Mouse (Mus musculus): ENCODE measurements around the gene Lrwd1. TPM values are rescaled to one million over a fixed set of nuclear protein-coding genes. Genes with fewer than 3 reads are reported as not detected.

The Lrwd1 gene
- total RNA-seq, 2 experiments from 2014 or later, result 14.6 to 14.9 TPM

- DNase-seq (ENCODE audit: low spot score in 2 of 2), result peak; percentile 28 to 47
Observed at GRCm38 (mm10) chr5:136094249-136095010, 41.4 kb downstream of the Lrwd1 start.

GRCm38 (mm10) chr5:136091927-136092326, 43.9 kb downstream of the Lrwd1 start:
- no peak for DNase-seq (ENCODE audit: low spot score in 2 of 2)

DNA sequence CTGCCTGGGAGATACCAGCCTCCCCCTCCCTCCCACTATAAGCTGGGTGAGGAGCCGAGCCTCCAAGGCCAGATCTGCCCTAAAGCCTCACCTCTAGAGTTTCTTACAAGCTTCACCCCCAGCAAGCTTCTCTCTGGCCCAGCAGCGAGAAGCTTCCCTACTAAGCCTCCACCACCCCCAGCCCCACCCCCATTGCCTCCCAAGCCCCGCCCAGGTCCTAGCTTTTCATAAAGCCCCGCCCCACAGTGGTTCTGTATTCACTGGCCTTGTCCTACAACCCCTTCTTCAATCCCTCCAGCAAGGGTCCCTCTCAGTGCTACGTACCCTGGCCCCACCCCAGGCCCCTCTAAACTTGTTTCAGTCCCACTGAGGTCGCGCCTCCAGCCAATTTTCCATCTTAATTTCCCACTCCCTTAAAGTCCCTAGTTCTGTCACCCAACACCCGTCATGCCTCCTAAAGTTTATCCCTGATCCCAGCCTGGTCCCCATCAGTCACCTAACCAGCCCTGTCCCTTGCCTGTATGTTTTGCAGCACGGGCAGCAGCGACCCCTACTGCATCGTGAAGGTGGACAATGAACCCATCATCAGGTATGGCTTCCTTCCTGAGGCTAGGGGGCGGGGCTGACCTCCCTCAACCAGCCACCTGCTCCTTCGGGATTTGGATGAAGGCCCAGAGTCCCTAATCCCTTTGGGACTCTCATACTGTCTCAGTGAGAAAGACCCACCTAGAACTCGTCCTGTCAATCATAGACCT, 46.9 kb downstream of the Lrwd1 start:
- DNase-seq (ENCODE audit: low spot score in 2 of 2), result no peak

- DNase-seq (ENCODE audit: low spot score in 2 of 2), result no peak
Observed at GRCm38 (mm10) chr5:136086290-136086689, 49.6 kb downstream of the Lrwd1 start.

DNA sequence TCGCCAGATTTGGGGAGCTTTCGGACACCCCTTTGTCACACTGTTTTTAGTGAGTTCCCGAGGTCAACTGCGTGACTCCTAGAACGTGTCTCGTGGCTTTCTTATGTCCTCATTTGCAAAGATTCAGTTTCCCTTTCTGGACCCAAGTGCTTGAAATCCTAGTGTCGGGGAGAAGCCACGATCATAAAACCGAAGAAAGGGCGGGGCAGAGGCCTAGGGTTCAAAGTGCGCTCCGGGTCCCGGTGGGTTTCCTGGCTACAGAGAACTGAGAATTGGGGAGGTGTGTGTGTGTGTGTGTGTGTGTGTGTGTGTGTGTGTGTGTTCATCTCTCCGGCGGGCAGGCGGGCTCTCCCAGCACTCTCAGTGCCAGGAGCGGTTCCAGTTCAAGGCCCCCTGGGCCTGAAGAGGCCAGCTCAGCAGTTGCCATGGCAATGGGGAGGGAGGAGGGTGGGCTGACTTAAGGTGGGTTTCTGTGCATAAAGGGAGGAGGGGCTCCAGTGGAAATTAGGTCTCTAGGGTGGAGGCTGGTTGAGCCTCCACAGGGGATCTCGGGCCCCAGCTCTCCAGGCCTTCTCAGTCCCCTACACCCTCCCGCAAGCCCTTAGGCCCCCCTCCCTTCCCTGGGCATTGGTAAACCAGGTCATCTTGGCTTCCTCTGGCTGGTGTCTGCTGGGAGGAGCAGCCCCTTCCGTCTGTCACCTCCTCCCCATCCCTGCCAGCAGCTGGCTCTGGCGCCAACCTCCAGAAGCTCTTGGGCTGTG, 50.8 kb downstream of the Lrwd1 start:
- DNase-seq (ENCODE audit: low spot score in 2 of 2), result no peak

- DNase-seq (ENCODE audit: low spot score in 2 of 2), result no peak
Observed at GRCm38 (mm10) chr5:136084144-136084881, 51.6 kb downstream of the Lrwd1 start.

DNA sequence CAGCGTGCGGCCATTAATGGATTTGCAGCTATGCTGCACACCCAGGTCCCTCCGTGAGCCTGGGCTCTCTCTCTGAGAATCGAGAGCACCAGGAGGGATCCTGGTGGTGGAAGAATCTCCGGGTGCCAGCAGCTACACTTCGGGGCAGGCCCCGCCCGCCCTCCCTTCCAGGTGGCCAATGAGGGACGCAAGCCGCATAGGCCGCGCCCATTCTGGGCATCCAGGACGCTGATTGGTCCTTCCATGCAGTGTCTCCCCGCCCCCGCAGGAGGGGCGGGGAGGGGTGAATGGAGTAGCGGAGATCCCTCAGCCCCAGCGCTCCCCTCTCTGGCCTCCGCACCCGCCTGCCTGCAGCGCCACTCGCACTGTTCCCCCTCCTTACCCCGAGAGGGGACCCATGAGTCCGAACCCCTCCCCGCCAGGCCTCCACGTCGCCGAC, 52.2 kb downstream of the Lrwd1 start, which contains the start of gene Rasa4:
Gene Rasa4 (plus strand): TSS at position 248 of the 439 bp plus-strand sequence.
- DNase-seq (ENCODE audit: low spot score in 2 of 2), result peak; percentile 85 to 94

DNA sequence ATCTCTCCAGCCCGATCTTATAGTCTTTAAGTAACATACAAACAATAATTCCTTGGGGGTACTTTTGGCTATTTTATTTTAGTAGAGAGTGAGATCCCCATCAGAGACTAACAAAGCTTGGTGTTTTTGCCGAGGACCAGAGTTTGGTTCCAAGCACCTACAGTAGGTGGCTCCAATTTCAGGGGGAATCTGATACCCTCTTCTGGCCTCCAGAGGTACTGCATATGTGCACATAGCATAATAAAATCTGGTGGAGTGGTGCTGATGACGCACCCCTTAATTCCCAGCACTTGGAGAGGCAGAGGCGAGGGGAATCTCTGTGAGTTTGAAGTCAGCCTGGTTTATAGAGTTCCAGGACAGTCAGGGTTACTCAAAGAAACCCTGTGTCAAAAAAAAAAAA, 53.5 kb downstream of the Lrwd1 start:
- DNase-seq (ENCODE audit: low spot score in 2 of 2), result no peak

GRCm38 (mm10) chr5:136078136-136078535, 57.7 kb downstream of the Lrwd1 start:
- no peak for DNase-seq (ENCODE audit: low spot score in 2 of 2)

GRCm38 (mm10) chr5:136077001-136077550, 58.8 kb downstream of the Lrwd1 start:
- DNase-seq (ENCODE audit: low spot score in 2 of 2), result no peak

DNA sequence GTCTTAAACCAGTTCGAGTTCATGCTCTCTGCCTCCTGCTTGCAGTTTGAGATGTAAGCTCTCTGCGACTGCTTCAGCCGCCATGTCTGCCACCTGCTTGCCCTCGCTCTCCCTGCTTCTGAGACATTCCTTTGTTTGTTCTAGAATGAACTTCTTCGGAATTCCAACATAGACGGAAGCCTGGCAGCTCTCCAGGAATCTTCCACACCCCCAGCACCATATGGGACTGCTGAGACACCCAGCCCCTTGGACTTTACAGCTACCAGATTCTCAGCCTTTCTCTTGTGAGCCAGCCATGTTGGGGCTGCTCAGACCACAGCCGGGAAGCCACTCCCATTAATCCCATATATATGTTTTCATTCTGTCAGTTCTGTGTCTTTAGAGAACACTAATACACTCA, 59.6 kb downstream of the Lrwd1 start:
- DNase-seq (ENCODE audit: low spot score in 2 of 2), result peak; percentile 17 to 44

DNA sequence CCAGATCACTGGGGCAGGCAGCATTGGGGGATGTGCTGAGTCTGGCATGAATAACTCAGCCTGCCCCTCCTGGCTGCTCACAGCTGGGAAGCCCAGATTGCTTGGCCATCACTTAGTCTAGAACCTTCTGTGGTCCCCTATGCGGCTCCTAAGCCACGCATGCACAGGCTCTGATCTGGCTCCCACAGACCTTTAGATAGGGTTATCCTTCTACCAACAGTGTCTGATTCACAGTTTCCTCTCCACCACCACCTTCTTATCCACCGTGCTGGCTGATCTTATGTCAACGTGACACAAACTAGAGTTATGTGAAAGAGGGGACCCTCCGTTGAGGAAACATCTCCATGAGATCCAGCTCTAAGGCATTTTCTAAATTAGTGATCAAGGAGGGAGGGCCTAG, 60.8 kb downstream of the Lrwd1 start:
- no peak for DNase-seq (ENCODE audit: low spot score in 2 of 2)

DNA sequence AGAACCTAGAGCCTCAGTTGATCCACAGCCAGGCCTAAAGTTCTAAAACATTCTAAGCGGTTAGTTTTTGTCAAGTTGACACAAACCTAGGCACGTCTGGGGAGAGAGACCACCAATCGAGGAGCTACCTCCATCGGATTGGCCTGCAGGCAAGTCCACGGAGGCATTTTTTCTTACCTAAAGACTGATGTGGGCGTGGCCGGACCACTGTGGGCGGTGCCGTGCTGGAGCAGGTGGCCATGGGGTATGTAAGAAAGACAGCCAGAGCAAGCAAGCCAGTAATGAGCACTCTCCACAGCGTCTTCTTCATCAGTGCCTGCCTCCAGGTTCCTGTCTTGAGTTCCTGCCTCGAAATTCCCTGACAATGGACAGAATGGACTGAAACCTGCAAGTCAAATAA, 62.3 kb downstream of the Lrwd1 start:
- no peak for DNase-seq (ENCODE audit: low spot score in 2 of 2)

DNA sequence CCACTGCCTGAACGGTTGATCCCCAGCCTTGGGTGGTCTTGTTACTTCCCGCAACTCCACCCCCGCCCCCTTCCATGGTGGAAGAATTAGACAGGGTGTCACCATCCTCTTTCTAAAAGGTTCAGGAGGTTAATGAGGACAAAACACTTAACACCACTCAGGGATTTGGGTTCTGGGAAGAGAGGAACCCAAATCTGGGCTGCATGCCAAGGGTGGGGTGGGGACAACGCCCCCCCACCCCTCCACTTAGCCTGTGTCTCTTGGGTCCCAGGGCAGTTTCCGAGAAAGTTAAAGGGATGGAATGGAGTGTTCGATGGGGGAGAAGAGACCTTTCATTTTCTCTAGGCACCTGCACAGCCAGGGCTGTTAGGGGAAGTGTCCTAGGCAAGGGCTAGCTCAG, 62.8 kb downstream of the Lrwd1 start:
- DNase-seq (ENCODE audit: low spot score in 2 of 2), result no peak

Small RNA genes lying within 50 kb of the gene (microRNA-seq; reads per million reads assigned to microRNA genes)
- gene Mir7035, result 0 to 2.3 reads per million in 2 experiments

Other genes starting within 250 kb of the Lrwd1 start
- 10 to 100 TPM; 16.7 to 22.4 TPM for gene Hspb1, start 248.2 kb downstream of the Lrwd1 start, total RNA-seq (2021)
- gene Ywhag, start 201.5 kb downstream of the Lrwd1 start, total RNA-seq (2021), result 1,000 to 10,000 TPM; 1,236 to 1,273 TPM
- 1 to 10 TPM; 1.1 to 1.4 TPM for gene Ssc4d, start 161.5 kb downstream of the Lrwd1 start, total RNA-seq (2021)
- not detected for gene Zp3, start 156.0 kb downstream of the Lrwd1 start, total RNA-seq (2021)
- gene Dtx2, start 141.3 kb downstream of the Lrwd1 start, total RNA-seq (2021), result 1 to 10 TPM; 8.8 to 9.2 TPM
- not detected for gene Upk3b, start 97.6 kb downstream of the Lrwd1 start, total RNA-seq (2021)
- under 1 TPM in 1 of 2 experiments, not detected in 1; 0.52 TPM for gene Upk3bl, start 81.6 kb downstream of the Lrwd1 start, total RNA-seq (2021)
- 1 to 10 TPM; 3.3 to 3.8 TPM for gene Rasa4, start 52.2 kb downstream of the Lrwd1 start, total RNA-seq (2021)
- gene Polr2j, start 19.4 kb downstream of the Lrwd1 start, total RNA-seq (2021), result 10 to 100 TPM; 77.4 to 79.3 TPM
- gene Alkbh4, start 72 bp upstream of the Lrwd1 start, total RNA-seq (2021), result 10 to 100 TPM; 11.0 to 11.4 TPM
- gene Orai2, start 34.6 kb upstream of the Lrwd1 start, total RNA-seq (2021), result 100 to 1,000 TPM; 121 to 132 TPM
- 10 to 100 TPM; 38.4 to 45.9 TPM for gene Prkrip1, start 62.9 kb upstream of the Lrwd1 start, total RNA-seq (2021)
- gene Sh2b2, start 110.5 kb upstream of the Lrwd1 start, total RNA-seq (2021), result 1 to 10 TPM; 6.5 to 7.7 TPM

Data from layer of hippocampus, adult 18-20 months (tissue).